Mouse (Mus musculus): Measurements from ENCODE around the gene C2cd2l. TPM values are rescaled to one million over a fixed set of nuclear protein-coding genes. Genes with fewer than 3 reads are reported as not detected.

Gene C2cd2l
- total and polyA plus RNA-seq, 3 experiments, result 14.4 to 29.9 (median 15.7) TPM

DNA sequence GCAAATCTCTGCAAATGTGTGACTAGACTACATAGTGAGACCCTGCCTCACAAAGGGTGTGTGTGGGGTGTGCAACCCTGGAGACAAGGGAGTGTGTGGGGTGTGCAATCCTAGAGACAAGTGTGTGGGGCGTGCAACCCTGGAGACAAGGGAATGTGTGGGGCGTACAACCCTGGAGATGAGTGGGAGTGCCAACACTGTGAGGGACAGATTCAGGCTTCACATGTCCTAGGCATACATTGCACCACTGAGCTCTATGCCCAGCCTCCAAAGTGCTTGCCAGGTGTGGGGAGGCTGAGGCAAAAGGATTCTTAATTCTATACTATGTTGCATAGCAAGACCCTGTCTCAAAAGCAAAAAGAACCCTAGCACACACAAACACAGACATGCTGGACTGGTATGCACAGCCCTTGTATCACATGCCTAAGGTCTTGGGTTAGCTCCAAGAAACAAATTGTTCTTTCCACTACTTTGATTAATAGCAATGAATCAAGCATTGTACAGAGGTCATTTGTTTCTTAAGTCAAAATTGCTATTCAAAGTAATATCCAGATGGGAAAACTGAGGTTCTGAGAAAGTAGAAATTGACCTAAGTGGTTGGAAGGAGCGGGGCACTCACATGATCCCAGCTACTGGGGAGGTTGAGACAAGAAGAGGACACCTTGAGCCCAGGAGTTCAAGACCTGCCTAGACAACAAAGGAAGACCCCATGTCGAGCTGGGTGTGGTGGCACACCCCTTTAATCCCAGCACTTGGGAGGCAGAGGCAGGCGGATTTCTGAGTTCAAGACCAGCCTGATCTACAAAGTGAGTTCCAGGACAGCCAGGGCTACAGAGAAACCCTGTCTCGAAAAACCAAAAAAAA, 25.7 kb upstream of the C2cd2l start:
- WGBS, result 85% methylated on average over 6 of the region's 6 CpGs
- H3K4me3 ChIP-seq, result no peak overlapping the region
- peaks cover 3% of the 10 kb centered on the region for H3K4me1 ChIP-seq (ENCODE audit: control insufficient read depth, insufficient read depth, low read length)
- DNase-seq, result no peak
- H3K27ac ChIP-seq, result no peak overlapping the region
- TF ChIP-seq POLR2A (IDR thresholded peaks at IDR 0.05; ENCODE audit: insufficient read depth, low read depth, low read length), result no peak
- no peak for TF ChIP-seq CTCF (IDR thresholded peaks at IDR 0.05)
- TF ChIP-seq EP300 (IDR thresholded peaks at IDR 0.05; ENCODE audit: insufficient read depth, low read depth, low read length), result no peak
- intact Hi-C loops (cut with DNase I), result no loop called here
- no peaks in the 10 kb centered on the region for H3K27me3 ChIP-seq (ENCODE audit: control insufficient read depth, insufficient read depth, low read length)
- H3K9ac ChIP-seq (ENCODE audit: low read depth, low read length), result no peak overlapping the region
- no peaks in the 10 kb centered on the region for H3K36me3 ChIP-seq (ENCODE audit: control insufficient read depth, insufficient read depth, low read length)
- H3K79me2 ChIP-seq (replicated peaks; ENCODE audit: control insufficient read depth, insufficient read depth, low read length), result no peaks in the 10 kb centered on the region

DNA sequence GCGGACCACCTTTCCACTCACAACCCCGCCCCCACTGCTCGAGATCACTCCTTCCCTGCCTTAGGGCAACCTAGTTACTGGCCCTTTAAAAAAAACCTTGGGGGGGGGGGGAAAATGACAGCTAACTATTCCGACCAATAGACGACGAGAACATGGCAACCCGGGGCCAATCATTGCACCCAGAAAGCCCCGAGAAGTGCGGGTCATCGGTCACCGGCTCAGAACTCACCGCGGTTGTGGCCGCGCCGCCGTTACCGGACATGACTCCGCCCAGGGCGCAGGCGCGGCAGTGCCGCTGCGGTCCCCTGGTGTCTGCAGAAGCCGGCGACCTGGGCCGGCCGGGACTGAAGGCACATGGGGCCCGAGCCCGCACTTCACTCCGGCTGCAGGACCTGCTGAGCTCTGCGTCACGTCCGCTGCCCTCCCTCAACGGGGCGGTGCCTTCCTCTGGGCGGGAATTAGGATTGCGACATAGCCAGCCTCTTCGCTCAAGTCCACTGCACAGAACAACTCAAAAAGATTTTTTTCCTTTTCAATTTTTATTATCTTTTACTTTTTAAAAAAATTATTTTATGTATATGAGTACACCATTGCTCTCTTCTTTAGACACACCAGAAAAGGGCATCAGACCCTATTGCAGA, 23.8 kb upstream of the C2cd2l start, which contains the start of gene Hmbs:
TSS of gene Hmbs (minus strand) at position 448 of the 641 bp plus-strand sequence.
- peaks cover 3% of the 10 kb centered on the region for H3K4me1 ChIP-seq (ENCODE audit: control insufficient read depth, insufficient read depth, low read length)
- intact Hi-C loops (cut with DNase I), result loop anchor here (5.0 kb wide), 2 partner anchors 37 to 97 kb away; partner anchors contain the start of gene Hinfp
- under 1% methylated on average over 39 of the region's 39 CpGs for WGBS
- peak; percentile 96 to 97 for DNase-seq
- H3K27me3 ChIP-seq (ENCODE audit: control insufficient read depth, insufficient read depth, low read length), result no peaks in the 10 kb centered on the region
- H3K4me3 ChIP-seq, result peak within 1 kb of the TSS; percentile 97
- TF ChIP-seq EP300 (IDR thresholded peaks at IDR 0.05; ENCODE audit: insufficient read depth, low read depth, low read length) (0 out of 2 replicates have a peak, but pooled peaks have one; percentile 61), POLR2A (IDR thresholded peaks at IDR 0.05; ENCODE audit: insufficient read depth, low read depth, low read length) (peak; percentile 69), CTCF (IDR thresholded peaks at IDR 0.05) (no peak)
- H3K79me2 ChIP-seq (replicated peaks; ENCODE audit: control insufficient read depth, insufficient read depth, low read length), result no peaks in the 10 kb centered on the region
- H3K27ac ChIP-seq, result peak within 1 kb of the TSS; percentile 100
- no peaks in the 10 kb centered on the region for H3K36me3 ChIP-seq (ENCODE audit: control insufficient read depth, insufficient read depth, low read length)
- peak within 1 kb of the TSS; percentile 85 for H3K9ac ChIP-seq (ENCODE audit: low read depth, low read length)

DNA sequence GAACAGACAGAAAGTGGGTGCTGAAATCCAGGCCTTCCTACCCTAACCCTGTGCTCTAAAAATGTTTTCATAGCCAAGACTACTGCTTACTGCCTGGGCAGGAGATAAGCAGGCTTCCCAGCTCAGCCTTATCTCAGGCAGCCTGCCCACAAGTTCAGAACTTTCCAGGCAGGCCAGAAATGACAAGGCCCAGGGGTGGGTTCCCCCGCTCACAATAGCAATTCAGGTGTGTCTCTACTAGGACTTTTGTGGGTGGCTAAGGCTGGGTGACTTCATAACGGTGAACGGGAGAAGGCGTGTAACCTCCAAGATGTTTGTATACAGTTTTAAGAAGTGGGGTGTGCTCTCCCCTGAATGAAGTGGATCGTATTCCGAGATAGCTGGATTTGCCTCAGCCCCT, 23.2 kb upstream of the C2cd2l start:
- intact Hi-C loops (cut with DNase I), result loop anchor here (5.0 kb wide), 2 partner anchors 36 to 96 kb away; partner anchors contain the start of gene Hinfp
- H3K36me3 ChIP-seq (ENCODE audit: control insufficient read depth, insufficient read depth, low read length), result no peaks in the 10 kb centered on the region
- WGBS, result 2% methylated on average over 6 of the region's 6 CpGs

DNA sequence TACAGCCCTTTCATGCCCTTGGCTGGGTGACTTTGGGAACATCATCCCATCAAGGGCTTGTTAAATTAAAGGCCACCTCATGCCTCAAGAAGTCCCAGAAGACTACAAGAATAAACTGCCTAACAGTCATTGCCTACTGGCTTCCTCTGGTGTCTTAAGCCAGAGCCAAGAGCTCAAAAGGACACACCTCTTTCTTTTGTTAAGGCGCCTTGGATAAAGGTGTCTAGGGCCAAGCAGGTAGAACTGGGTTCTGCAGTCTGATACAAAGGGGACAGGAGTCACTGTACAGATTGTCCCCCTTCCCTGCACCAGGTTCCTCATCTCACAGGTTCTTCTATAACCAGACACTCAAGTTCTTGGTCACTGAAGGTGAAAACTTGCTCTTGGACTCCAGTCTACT, 22.5 kb upstream of the C2cd2l start:
- Histone ChIP-seq H3K4me1 (ENCODE audit: control insufficient read depth, insufficient read depth, low read length) (peaks cover 3% of the 10 kb centered on the region), H3K36me3 (ENCODE audit: control insufficient read depth, insufficient read depth, low read length) (no peaks in the 10 kb centered on the region), H3K4me3 (no peak overlapping the region; the same call in 1 of the 2 replicates), H3K9ac (ENCODE audit: low read depth, low read length) (no peak overlapping the region), H3K27ac (peak overlapping the region; percentile 100), H3K27me3 (ENCODE audit: control insufficient read depth, insufficient read depth, low read length) (no peaks in the 10 kb centered on the region), H3K79me2 (replicated peaks; ENCODE audit: control insufficient read depth, insufficient read depth, low read length) (no peaks in the 10 kb centered on the region)
- no peak for TF ChIP-seq CTCF (IDR thresholded peaks at IDR 0.05)
- no peak for TF ChIP-seq EP300 (IDR thresholded peaks at IDR 0.05; ENCODE audit: insufficient read depth, low read depth, low read length)
- no peak for TF ChIP-seq POLR2A (IDR thresholded peaks at IDR 0.05; ENCODE audit: insufficient read depth, low read depth, low read length)
- intact Hi-C loops (cut with DNase I), result loop anchor here (5.0 kb wide), 2 partner anchors 35 to 95 kb away; partner anchors contain the start of gene Hinfp
- 81% methylated on average over 1 of the region's 1 CpGs for WGBS
- no peak for DNase-seq

More for the DNA sequence above, 23.2 kb upstream of the C2cd2l start:
- TF ChIP-seq POLR2A (IDR thresholded peaks at IDR 0.05; ENCODE audit: insufficient read depth, low read depth, low read length) (no peak), EP300 (IDR thresholded peaks at IDR 0.05; ENCODE audit: insufficient read depth, low read depth, low read length) (no peak), CTCF (IDR thresholded peaks at IDR 0.05) (no peak)
- no peaks in the 10 kb centered on the region for H3K27me3 ChIP-seq (ENCODE audit: control insufficient read depth, insufficient read depth, low read length)
- H3K4me1 ChIP-seq (ENCODE audit: control insufficient read depth, insufficient read depth, low read length), result peaks cover 3% of the 10 kb centered on the region
- peak overlapping the region; percentile 100 for H3K27ac ChIP-seq
- H3K79me2 ChIP-seq (replicated peaks; ENCODE audit: control insufficient read depth, insufficient read depth, low read length), result no peaks in the 10 kb centered on the region
- peak overlapping the region; percentile 72 for H3K9ac ChIP-seq (ENCODE audit: low read depth, low read length)
- H3K4me3 ChIP-seq, result peak overlapping the region; percentile 97
- peak; percentile 58 to 69 for DNase-seq

DNA sequence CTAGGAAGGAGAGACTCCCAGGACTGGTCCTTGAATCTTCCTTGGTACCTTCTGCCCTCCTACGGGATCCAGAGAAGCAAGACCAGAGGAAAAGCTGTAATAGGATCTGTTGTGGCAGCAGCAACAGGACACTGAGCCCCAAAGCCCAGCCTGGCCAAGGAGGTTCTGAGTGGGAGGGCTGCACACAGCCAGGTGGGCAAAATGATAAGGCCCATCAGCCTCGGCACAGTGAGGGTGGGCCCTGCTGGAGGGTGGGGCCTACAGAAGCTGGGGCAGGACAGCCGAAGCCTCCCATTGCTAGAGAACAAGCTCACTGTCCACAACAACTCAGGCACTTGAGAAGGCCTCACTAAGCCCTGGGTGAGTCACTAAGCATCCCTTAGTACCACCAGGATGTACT, 22.1 kb upstream of the C2cd2l start:
- TF ChIP-seq CTCF (IDR thresholded peaks at IDR 0.05), result no peak
- TF ChIP-seq POLR2A (IDR thresholded peaks at IDR 0.05; ENCODE audit: insufficient read depth, low read depth, low read length), result no peak
- TF ChIP-seq EP300 (IDR thresholded peaks at IDR 0.05; ENCODE audit: insufficient read depth, low read depth, low read length), result no peak
- H3K9ac ChIP-seq (ENCODE audit: low read depth, low read length), result no peak overlapping the region
- H3K4me1 ChIP-seq (ENCODE audit: control insufficient read depth, insufficient read depth, low read length), result peaks cover 3% of the 10 kb centered on the region
- no peak for DNase-seq
- H3K27me3 ChIP-seq (ENCODE audit: control insufficient read depth, insufficient read depth, low read length), result no peaks in the 10 kb centered on the region
- intact Hi-C loops (cut with DNase I), result loop anchor here (5.0 kb wide), 2 partner anchors 35 to 95 kb away; partner anchors contain the start of gene Hinfp
- 0 out of 2 replicates have a peak overlapping the region, but pooled peaks have one; percentile 100 for H3K27ac ChIP-seq
- peaks cover 2% of the 10 kb centered on the region; the same call in 1 of the 2 replicates for H3K79me2 ChIP-seq (replicated peaks; ENCODE audit: control insufficient read depth, insufficient read depth, low read length)
- H3K4me3 ChIP-seq, result no peak overlapping the region
- WGBS, result 45% methylated on average over 3 of the region's 3 CpGs
- H3K36me3 ChIP-seq (ENCODE audit: control insufficient read depth, insufficient read depth, low read length), result no peaks in the 10 kb centered on the region
